Mouse (Mus musculus) brain, embryonic 18.5 days (tissue): ENCODE results near the gene Sucnr1.
A peak's percentile ranks its signal among the peaks of the same experiment; 100 is the strongest.

Experiments
- DNase-seq: peaks from one replicate; pipeline ENCODE4 v3.0.0-alpha.2; 2012; ENCODE audit warnings: low read depth, low spot score

Sucnr1 gene

DNA sequence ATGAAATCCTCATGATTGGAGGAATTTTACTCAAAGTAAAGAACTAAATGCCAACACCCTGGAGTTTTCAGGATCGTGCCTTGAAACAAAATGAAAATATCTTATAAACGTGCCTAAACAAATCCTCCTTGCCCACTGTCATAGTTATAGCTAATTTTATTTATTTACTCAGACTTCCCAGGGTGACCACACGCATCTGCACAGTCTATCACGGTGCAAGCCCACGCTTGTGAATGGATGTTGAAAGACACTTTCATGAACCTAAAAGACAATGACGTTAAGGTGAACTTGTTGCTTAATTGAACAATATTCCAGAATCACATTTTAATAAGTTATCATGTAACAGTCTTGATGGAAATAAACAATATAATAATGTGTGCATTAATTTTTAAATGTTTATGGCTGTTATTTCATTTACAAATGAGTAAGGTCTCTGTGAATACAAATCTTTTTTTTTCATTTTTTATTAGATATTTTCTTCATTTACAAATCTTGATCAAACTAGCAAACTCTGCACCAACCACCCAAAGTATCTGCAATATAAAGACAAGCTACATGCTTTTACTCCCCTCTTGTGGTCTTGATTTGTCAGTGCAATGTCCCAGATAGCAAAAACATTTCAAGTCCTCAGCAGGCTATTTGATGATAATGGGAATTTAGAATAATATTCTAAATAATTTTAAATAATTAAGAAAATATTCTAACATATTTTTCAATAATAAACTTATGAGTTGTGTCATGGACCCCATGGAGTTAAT lies 30.4 kb downstream of the Sucnr1 start:
- peak; percentile 36 for DNase-seq

DNA sequence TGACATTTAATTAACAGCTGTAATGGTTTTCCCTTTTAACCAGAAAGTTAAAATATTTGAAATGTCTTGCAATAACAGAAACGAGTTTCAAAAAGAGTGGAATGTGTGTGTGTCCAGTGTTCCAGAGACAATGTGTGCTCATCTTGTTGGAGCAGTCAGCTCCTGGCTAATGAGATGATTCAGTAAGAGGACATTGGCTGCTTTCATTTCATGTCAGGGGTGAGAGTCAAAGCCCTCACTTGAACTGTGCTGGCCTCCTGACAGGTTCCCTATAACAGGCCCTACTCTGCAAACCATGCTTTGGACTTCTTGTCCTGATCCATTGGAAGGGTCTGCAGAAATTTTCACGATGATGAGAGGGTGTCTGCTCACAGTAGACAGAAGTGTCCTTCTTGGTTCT lies 32.9 kb downstream of the Sucnr1 start:
- no peak for DNase-seq

DNA sequence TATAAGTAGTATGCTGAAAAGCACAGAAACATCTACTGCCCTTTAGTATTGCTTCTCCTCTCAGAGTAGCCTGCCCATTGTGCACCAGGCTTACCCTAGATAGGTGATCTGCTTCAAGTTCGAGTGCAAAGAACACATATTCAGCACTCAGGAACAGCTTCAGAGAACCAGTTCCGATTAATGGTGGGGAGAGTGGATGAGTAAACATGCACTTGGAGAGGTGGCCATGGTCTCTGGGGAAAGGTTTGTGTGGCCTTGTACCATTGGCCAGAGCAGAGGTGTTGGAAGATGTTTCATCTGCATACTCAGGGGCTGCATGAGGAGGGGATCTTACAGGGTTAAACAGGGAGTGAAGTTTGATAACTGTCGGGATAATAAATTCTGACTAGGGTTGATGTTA lies 39.8 kb downstream of the Sucnr1 start:
- no peak for DNase-seq

DNA sequence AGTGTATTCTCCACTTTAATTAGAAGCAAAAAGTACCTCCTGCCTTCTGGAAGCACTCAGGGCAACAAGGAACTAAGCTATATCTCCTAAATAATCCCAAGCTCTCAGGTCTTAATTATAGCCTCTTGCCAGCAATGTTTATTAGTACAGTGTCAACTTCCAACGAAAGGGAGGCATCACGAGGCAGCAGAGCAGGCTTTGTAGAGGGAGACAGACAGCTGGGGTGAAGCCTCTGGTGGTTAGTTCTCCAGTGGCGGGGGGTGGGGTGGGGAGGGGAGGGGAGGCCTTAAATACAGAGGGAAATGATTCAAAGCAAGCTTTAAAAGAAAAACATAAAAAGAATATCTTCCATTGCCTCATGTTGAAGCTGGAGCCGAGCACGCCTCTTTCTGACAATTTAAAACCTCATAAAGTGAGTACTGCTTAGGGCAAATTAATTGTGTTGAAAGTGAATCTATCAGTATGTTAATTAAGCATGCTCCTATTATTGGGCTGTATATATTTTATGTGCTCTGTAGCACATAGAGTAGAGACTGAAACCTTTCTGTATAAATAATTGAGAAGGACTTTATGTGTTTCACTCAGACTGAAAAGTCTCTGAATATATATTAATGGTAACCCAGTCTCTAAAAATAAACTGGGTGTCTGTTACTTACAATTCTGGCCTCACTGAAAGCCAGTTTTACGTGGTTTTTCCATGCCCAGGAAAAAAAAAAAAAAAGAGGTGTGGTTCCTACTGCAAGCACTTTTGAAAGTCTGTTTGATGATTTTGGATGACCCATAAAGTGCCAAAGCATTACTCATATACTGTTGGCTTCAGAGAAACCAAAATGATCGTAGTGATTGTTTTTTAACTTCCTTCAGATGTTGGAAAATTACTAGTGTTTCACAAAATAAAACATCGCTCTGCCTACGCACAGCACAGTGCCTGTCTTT lies 42.5 kb downstream of the Sucnr1 start:
- DNase-seq, result no peak

DNA sequence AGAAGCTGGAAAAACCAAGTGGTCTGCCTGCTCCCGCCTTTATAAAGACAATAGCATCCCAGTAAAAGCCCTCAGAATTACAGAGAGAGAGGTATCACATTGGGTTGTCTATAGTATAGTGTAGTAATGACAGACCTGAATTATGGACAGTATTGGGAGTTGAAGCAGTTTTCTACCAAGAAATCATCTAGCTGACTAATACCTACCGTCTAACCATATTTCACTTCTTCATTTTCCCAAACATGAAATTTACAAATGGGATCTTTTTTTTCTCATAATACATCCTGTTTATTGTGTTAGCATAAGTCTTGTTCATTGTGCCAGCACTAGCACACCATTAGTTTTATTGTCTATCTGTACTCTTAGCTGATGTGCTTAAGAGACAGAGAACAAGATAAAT lies 44.9 kb downstream of the Sucnr1 start:
- DNase-seq, result no peak

DNA sequence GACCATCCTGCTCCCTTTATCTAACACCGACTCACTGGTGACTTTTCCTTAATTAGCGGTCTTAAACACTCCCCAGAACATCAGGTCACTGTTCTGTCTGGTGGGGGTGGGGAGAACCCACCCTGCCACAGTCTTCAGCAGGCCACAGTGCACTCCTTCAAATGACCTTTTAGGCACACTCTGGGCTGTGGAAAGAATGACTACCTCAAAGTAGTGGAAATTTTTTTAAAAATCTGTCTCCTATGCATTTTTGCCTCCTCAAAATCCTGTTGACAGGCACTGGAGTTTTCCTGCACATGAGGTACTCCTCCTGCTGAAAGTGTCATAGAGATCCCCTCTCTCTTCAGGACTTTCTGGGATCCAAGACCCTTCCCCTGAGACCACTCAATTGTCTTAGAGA lies 46.6 kb downstream of the Sucnr1 start:
- no peak for DNase-seq

DNA sequence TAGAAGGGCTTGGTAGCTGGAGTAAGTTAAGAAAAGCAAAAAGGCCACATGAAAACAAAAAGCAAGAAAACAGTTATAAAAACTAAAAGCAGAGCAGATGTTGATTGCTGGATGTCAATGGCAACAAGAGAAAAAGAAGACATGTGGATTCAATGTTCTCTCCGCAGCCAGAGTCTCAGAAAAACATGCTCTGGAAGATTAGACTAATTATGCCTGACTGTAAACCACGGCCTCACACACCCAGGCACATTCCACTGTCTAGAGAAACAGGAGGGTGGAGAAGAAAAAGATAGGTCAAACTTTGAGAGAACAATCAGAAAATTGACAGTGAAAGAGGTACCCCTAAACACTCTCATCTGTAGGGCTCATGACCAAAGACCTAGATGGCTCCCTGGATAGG lies 54.1 kb downstream of the Sucnr1 start:
- DNase-seq, result no peak
